19 mouse cellular contexts compared by ENCODE assay signal in the genomic region with DNA sequence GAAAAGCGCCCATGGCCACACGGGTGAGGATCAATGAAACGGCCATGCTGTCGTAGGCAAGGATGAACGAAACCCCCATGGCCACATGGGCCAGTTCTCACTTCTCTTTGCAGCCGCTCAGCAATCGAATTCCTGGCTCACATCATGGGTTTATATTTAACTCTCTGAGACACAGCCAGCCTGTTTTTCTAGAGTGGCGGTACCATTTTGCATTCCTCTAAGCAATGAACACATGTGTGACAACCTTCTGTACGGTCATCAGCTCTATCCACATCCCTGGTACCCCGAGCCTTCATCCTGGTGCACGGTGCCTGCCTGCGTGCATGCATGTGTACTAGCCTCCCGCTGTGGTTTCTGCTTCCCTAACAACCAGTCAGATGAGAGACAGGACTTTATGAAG. TPM values are rescaled to one million over a fixed set of nuclear protein-coding genes. Genes with fewer than 3 reads are reported as not detected.
DNase-seq lines count a peak whose midpoint lies in the region; ATAC-seq and TF ChIP-seq lines count a peak whose summit lies in the region.
"Had no signal": no experiment of that assay in that cellular context is flagged by ENCODE, and none has a peak within 500 bp of the region (broad histone marks: within the 10 kb centered on the region; RNA-seq: fewer than 3 reads in every experiment).

No protein-coding gene starts in this region.

- H3K4me2 ChIP-seq in kidney, embryonic 15.5 days, result no peak overlapping the region
- H3K4me2 ChIP-seq: hindbrain, embryonic 13.5 days; intestine, embryonic 15.5 days had no signal

- peaks cover 10% of the 10 kb centered on the region; the same call in 1 of the 2 replicates for H3K36me3 ChIP-seq in kidney, embryonic 15.5 days
- peaks cover 71% of the 10 kb centered on the region for H3K36me3 ChIP-seq in megakaryocyte, embryonic 14.5 days (replicated peaks; ENCODE audit: low read length)
- H3K36me3 ChIP-seq: intestine, embryonic 15.5 days had no signal

- WGBS in kidney, embryonic 15.5 days, result 81% methylated on average over 13 of the region's 13 CpGs

- H3K9ac ChIP-seq in kidney, embryonic 15.5 days, result no peak overlapping the region
- H3K9ac ChIP-seq: hindbrain, embryonic 13.5 days; intestine, embryonic 15.5 days had no signal

- peak overlapping the region; percentile 93 for H3K27ac ChIP-seq in gastrocnemius, adult 2 months
- H3K27ac ChIP-seq in kidney, embryonic 15.5 days, result 0 out of 2 replicates have a peak overlapping the region, but pooled peaks have one; percentile 7
- H3K27ac ChIP-seq: embryonic facial prominence, embryonic 10.5 days; hindbrain, embryonic 13.5 days; intestine, embryonic 15.5 days had no signal

- no peaks in the 10 kb centered on the region for H3K9me3 ChIP-seq in kidney, embryonic 15.5 days (replicated peaks)
- H3K9me3 ChIP-seq in megakaryocyte, embryonic 14.5 days, result peaks cover 30% of the 10 kb centered on the region
- H3K9me3 ChIP-seq: embryonic facial prominence, embryonic 10.5 days; hindbrain, embryonic 13.5 days; intestine, embryonic 15.5 days had no signal

- H3K27me3 ChIP-seq in kidney, embryonic 15.5 days, result no peaks in the 10 kb centered on the region
- no peaks in the 10 kb centered on the region for H3K27me3 ChIP-seq in megakaryocyte, embryonic 14.5 days (replicated peaks)
- H3K27me3 ChIP-seq: hindbrain, embryonic 13.5 days; intestine, embryonic 15.5 days; Patski had no signal

- peak; percentile 53 for DNase-seq in gastrocnemius, adult 2 months
- no peak for DNase-seq in gastrocnemius, adult 8-10 months (ENCODE audit: low spot score in 2 of 2)
- DNase-seq in kidney, postnatal 4 days, result no peak
- no peak for DNase-seq in MN1 (ENCODE audit: low spot score)
- no peak for DNase-seq in adrenal gland, postnatal 36 days
- DNase-seq: cerebellum, adult 11-12 months; cerebellum, postnatal 36 days; gastrocnemius, postnatal 25 days; lung, adult 2 months; thymus, postnatal 4 days had no signal

- no peak for TF ChIP-seq CTCF in gastrocnemius, adult 2 months (IDR thresholded peaks at IDR 0.05)

- H3K4me3 ChIP-seq in gastrocnemius, adult 2 months, result peak overlapping the region; percentile 21
- H3K4me3 ChIP-seq in kidney, embryonic 15.5 days (replicated peaks), result no peak overlapping the region
- H3K4me3 ChIP-seq in megakaryocyte, embryonic 14.5 days (replicated peaks), result peak overlapping the region; percentile 48
- H3K4me3 ChIP-seq: embryonic facial prominence, embryonic 10.5 days; erythroblast, embryonic 14.5 days; hindbrain, embryonic 13.5 days; intestine, embryonic 15.5 days had no signal

- ATAC-seq in kidney, embryonic 15.5 days (replicated peaks; ENCODE audit: low FRiP score), result no peak
- no peak for ATAC-seq in megakaryocyte, adult 5-6 weeks (ENCODE audit: poor library complexity, severe bottlenecking)
- ATAC-seq: forebrain, embryonic 16.5 days; intestine, embryonic 15.5 days; Patski had no signal

- intact Hi-C loops in gastrocnemius, adult 2 months (cut with DNase I), result no loop called here

- H3K4me1 ChIP-seq in kidney, embryonic 15.5 days, result peaks cover 23% of the 10 kb centered on the region; the same call in 1 of the 2 replicates
- H3K4me1 ChIP-seq in megakaryocyte, embryonic 14.5 days, result peaks cover 43% of the 10 kb centered on the region

RNA-seq across cellular contexts. Expression of a gene that starts 19.0 kb away (rescaled TPM):
- total RNA-seq in gastrocnemius, adult 2 months (2021), result 100 to 1,000 TPM; 159 to 192 TPM
- total RNA-seq in gastrocnemius, adult 8-10 months (2022), result 100 to 1,000 TPM; 170 to 209 (median 181) TPM
- polyA plus RNA-seq in kidney, embryonic 15.5 days (2015; fragmentation: Nextera tagmentation; extraction: Ambion mirVana), result 10.9 and 11.1 TPM in 2 replicates
- 6.7 and 14.0 TPM in 2 replicates for polyA plus RNA-seq in megakaryocyte, embryonic 14.5 days (2012; ENCODE audit: insufficient read depth, low replicate concordance)
- 26.5 and 28.4 TPM in 2 replicates for total RNA-seq in megakaryocyte, adult 5-6 weeks (2015)
- 17.8 and 19.2 TPM in 2 replicates for total RNA-seq in megakaryocyte, adult 5-6 weeks (2017)
- 10 to 100 TPM; 50.2 to 64.1 TPM for total RNA-seq in adrenal gland, postnatal 36 days (2021)

RNA-seq across cellular contexts. Expression of a gene that starts 32.4 kb away (rescaled TPM):
- total RNA-seq in gastrocnemius, adult 2 months (2021), result 1 to 10 TPM; 6.7 to 7.5 TPM
- 1 to 10 TPM; 6.1 to 7.3 (median 6.5) TPM for total RNA-seq in gastrocnemius, adult 8-10 months (2022)
- polyA plus RNA-seq in kidney, embryonic 15.5 days (2015; fragmentation: Nextera tagmentation; extraction: Ambion mirVana), result 9.7 and 10.2 TPM in 2 replicates
- 1.7 and 2.5 TPM in 2 replicates for polyA plus RNA-seq in megakaryocyte, embryonic 14.5 days (2012; ENCODE audit: insufficient read depth, low replicate concordance)
- 11.0 and 11.1 TPM in 2 replicates for total RNA-seq in megakaryocyte, adult 5-6 weeks (2015)
- 18.9 and 20.7 TPM in 2 replicates for total RNA-seq in megakaryocyte, adult 5-6 weeks (2017)
- 10 to 100 TPM; 19.0 to 19.7 TPM for total RNA-seq in adrenal gland, postnatal 36 days (2021)

RNA-seq across cellular contexts. Expression of a gene that starts 32.6 kb away (rescaled TPM):
- total RNA-seq in gastrocnemius, adult 2 months (2021), result 1 to 10 TPM; 7.6 to 7.8 TPM
- total RNA-seq in gastrocnemius, adult 8-10 months (2022), result 1 to 10 TPM; 7.8 to 8.1 (median 7.9) TPM
- polyA plus RNA-seq in kidney, embryonic 15.5 days (2015; fragmentation: Nextera tagmentation; extraction: Ambion mirVana), result 7.6 and 9.0 TPM in 2 replicates
- 2.1 and 3.3 TPM in 2 replicates for polyA plus RNA-seq in megakaryocyte, embryonic 14.5 days (2012; ENCODE audit: insufficient read depth, low replicate concordance)
- 6.5 and 8.9 TPM in 2 replicates for total RNA-seq in megakaryocyte, adult 5-6 weeks (2015)
- total RNA-seq in megakaryocyte, adult 5-6 weeks (2017), result 14.5 and 16.1 TPM in 2 replicates
- 10 to 100 TPM; 23.0 to 24.0 TPM for total RNA-seq in adrenal gland, postnatal 36 days (2021)
